Mouse (Mus musculus) hindbrain, embryonic 14.5 days (tissue): ENCODE data around the gene Mex3d. TPM values are rescaled to one million over a fixed set of nuclear protein-coding genes. Genes with fewer than 3 reads are reported as not detected.
A peak's percentile ranks its signal among the peaks of the same experiment; 100 is the strongest.

Source experiments
- ATAC-seq: fragments of 200-750 bp; cut with Nextera tagmentation; 2 replicates; pipeline ENCODE4 v1.8.0; 2017; ENCODE audit warnings: moderate number of reproducible peaks, mild to moderate bottlenecking, moderate TSS enrichment, moderate library complexity; ENCODE audit not compliant: low FRiP score
- DNase-seq: peaks from one replicate; pipeline ENCODE4 v3.0.0-alpha.2; 2015; ENCODE audit warnings: low spot score
- H3K27ac ChIP-seq: fragments of 300-500 bp; sonication (generic); 2 replicates; pipeline ENCODE4 v1.5.1; 2014; ENCODE audit warnings: mild to moderate bottlenecking, moderate library complexity
- H3K27me3 ChIP-seq: fragments of 300-500 bp; sonication (generic); 2 replicates; pipeline ENCODE4 v1.6.1; 2014; ENCODE audit warnings: mild to moderate bottlenecking, low read length, mixed read lengths; ENCODE audit not compliant: control insufficient read depth, insufficient read depth
- H3K36me3 ChIP-seq: fragments of 300-500 bp; sonication (generic); replicated peaks from 2 replicates; pipeline ENCODE4 v1.6.1; 2014; ENCODE audit not compliant: control insufficient read depth, insufficient read depth
- H3K4me1 ChIP-seq: fragments of 300-500 bp; sonication (generic); replicated peaks from 2 replicates; pipeline ENCODE4 v1.6.1; 2014; ENCODE audit warnings: antibody characterized with exemption, low read length, mixed read lengths; ENCODE audit not compliant: control insufficient read depth, insufficient read depth
- H3K4me2 ChIP-seq: fragments of 300-500 bp; sonication (generic); replicated peaks from 2 replicates; pipeline ENCODE4 v1.6.1; 2014; ENCODE audit warnings: mild to moderate bottlenecking, moderate library complexity
- H3K4me3 ChIP-seq: fragments of 300-500 bp; sonication (generic); replicated peaks from 2 replicates; pipeline ENCODE4 v1.5.1; 2014; ENCODE audit warnings: mild to moderate bottlenecking, low read length
- H3K9ac ChIP-seq: fragments of 300-500 bp; sonication (generic); 2 replicates; pipeline ENCODE4 v1.6.1; 2014
- H3K9me3 ChIP-seq: fragments of 300-500 bp; sonication (generic); 2 replicates; pipeline ENCODE4 v1.6.1; 2016; ENCODE audit warnings: low read length; ENCODE audit not compliant: control insufficient read depth
- WGBS: fragments of 180-500 bp; shearing (Covaris S2); extraction: QIAGEN DNeasy Blood & Tissue Kit; methylation state at CpG from one replicate; pipeline ENCODE4 v1.1.7; 2014; 5-methylcytosine and 5-hydroxymethylcytosine counted together
- polyA plus RNA-seq: library from polyadenylated mRNA; unstranded; fragments of >200 nt; fragmentation: Nextera tagmentation; extraction: Ambion mirVana; gene quantifications from 2 replicates; pipeline ENCODE4 v1.2.1, GENCODE M21; 2014

Mex3d gene
- polyA plus RNA-seq, 1 experiment from 2014 or later, result 12.3 TPM

DNA sequence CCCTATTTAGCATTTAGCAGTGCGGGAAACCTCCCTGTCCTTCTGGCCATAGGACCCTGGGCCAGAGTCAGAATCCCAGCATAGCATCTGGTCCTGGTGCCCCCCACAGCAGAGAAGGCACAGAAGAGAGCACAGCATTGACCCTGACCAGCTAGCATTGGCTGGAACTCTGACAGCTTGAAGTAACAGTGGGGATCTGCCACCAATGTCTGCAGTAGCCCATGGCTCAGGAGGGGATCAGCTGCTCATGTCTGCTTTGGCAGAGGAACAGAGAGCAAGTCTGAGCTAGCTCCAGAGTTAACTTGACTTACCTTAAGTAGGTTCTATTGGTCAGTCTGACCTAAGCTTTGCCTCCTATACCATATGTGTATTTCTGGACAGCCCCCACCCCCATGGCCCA lies 30.4 kb upstream of the Mex3d start:
- DNase-seq (no peak), ATAC-seq (no peak)
- H3K4me2 ChIP-seq, result no peak overlapping the region
- 78% methylated on average over 1 of the region's 1 CpGs for WGBS
- no peaks in the 10 kb centered on the region for H3K27me3 ChIP-seq
- no peak overlapping the region for H3K9ac ChIP-seq
- H3K36me3 ChIP-seq, result peaks cover 88% of the 10 kb centered on the region
- no peaks in the 10 kb centered on the region for H3K9me3 ChIP-seq
- peaks cover 23% of the 10 kb centered on the region; the same call in 1 of the 2 replicates for H3K4me1 ChIP-seq
- no peak overlapping the region for H3K4me3 ChIP-seq
- H3K27ac ChIP-seq, result peak overlapping the region; percentile 47

GRCm38 (mm10) chr10:80417371-80417770 lies 29.9 kb upstream of the Mex3d start:
- Histone ChIP-seq H3K9ac (no peak overlapping the region), H3K36me3 (peaks cover 93% of the 10 kb centered on the region), H3K9me3 (no peaks in the 10 kb centered on the region), H3K27ac (peak overlapping the region; percentile 20; the same call in 1 of the 2 replicates), H3K4me3 (no peak overlapping the region), H3K27me3 (no peaks in the 10 kb centered on the region), H3K4me1 (peaks cover 19% of the 10 kb centered on the region; the same call in 1 of the 2 replicates), H3K4me2 (no peak overlapping the region)
- DNase-seq (no peak), ATAC-seq (no peak)
- 83% methylated on average over 10 of the region's 10 CpGs for WGBS

GRCm38 (mm10) chr10:80415566-80415965 lies 28.1 kb upstream of the Mex3d start:
- Histone ChIP-seq H3K4me3 (no peak overlapping the region), H3K36me3 (peaks cover 99% of the 10 kb centered on the region), H3K27me3 (no peaks in the 10 kb centered on the region), H3K27ac (no peak overlapping the region), H3K4me1 (peaks cover 9% of the 10 kb centered on the region; the same call in 1 of the 2 replicates), H3K9me3 (no peaks in the 10 kb centered on the region), H3K4me2 (no peak overlapping the region), H3K9ac (no peak overlapping the region)
- ATAC-seq, result no peak
- no peak for DNase-seq
- WGBS, result 94% methylated on average over 7 of the region's 7 CpGs

DNA sequence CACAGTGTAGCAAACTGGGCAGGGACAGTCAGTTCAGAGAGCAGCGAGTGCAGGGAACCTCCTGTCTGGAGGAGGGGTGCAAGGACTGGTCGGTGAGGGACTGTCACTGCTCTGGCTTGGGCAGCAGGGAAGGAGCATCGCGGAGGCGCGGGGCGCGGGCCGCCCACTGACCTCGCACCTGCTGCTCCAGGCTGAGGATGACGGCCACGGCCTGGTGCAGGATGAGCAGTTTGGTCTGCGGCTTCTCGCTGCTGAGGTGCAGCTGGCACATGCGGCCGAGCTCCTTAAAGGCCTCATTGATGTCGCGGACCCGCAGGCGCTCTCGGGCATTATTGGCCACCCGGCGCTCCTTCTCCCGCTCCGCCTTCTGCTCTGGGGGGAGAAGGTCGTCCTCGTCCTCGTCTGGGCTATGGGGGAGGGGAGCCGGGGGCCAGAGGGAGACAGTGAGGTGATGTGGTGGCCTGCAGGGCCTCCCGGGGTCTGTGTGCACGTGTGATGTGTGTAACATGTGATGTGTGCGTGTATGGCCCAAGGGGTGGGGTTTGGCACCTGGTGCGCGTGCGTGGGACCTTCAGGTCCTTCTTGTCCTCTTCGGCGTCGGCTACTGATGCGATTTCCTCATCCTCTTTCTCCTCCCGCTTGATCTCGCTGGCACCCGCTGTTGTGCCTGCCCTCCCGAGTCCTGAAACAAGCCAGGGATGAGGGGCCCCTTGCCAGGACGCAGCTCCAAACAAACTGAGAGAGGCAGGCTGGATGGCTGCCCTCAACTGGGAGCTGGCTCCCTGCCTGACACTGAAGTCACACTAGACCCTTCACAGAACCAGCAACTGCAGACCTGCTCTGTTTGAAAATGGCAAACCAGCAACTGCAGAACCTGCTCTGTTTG lies 25.4 kb upstream of the Mex3d start:
- Histone ChIP-seq H3K4me3 (no peak overlapping the region), H3K27me3 (no peaks in the 10 kb centered on the region), H3K4me1 (no peaks in the 10 kb centered on the region), H3K9ac (no peak overlapping the region), H3K9me3 (no peaks in the 10 kb centered on the region), H3K36me3 (peaks cover 83% of the 10 kb centered on the region), H3K27ac (peak overlapping the region; percentile 20; the same call in 1 of the 2 replicates), H3K4me2 (no peak overlapping the region)
- ATAC-seq (no peak), DNase-seq (no peak)
- 76% methylated on average over 44 of the region's 44 CpGs for WGBS

- 55% methylated on average over 4 of the region's 4 CpGs for WGBS
- H3K36me3 ChIP-seq, result peaks cover 46% of the 10 kb centered on the region
- DNase-seq (no peak), ATAC-seq (no peak)
- H3K4me3 ChIP-seq, result no peak overlapping the region
- H3K27me3 ChIP-seq, result no peaks in the 10 kb centered on the region
- peaks cover 21% of the 10 kb centered on the region for H3K4me1 ChIP-seq
- no peaks in the 10 kb centered on the region for H3K9me3 ChIP-seq
- no peak overlapping the region for H3K9ac ChIP-seq
- H3K27ac ChIP-seq, result no peak overlapping the region
- no peak overlapping the region for H3K4me2 ChIP-seq
Observed at GRCm38 (mm10) chr10:80407924-80408323, 20.5 kb upstream of the Mex3d start.

- Histone ChIP-seq H3K4me3 (peak within 1 kb of the TSS; percentile 76), H3K9ac (peak within 1 kb of the TSS; percentile 89), H3K27me3 (no peaks in the 10 kb centered on the region), H3K4me2 (peak within 1 kb of the TSS; percentile 96), H3K4me1 (peaks cover 21% of the 10 kb centered on the region), H3K9me3 (no peaks in the 10 kb centered on the region), H3K36me3 (peaks cover 46% of the 10 kb centered on the region), H3K27ac (peak within 1 kb of the TSS; percentile 88)
- DNase-seq (peak; percentile 93), ATAC-seq (peak; percentile 83)
- WGBS, result 2% methylated on average over 27 of the region's 27 CpGs
Observed at GRCm38 (mm10) chr10:80406684-80407501, 19.4 kb upstream of the Mex3d start, which contains the start of gene Uqcr11. Gene Uqcr11, minus strand, starts transcription at chr10:80406830.

DNA sequence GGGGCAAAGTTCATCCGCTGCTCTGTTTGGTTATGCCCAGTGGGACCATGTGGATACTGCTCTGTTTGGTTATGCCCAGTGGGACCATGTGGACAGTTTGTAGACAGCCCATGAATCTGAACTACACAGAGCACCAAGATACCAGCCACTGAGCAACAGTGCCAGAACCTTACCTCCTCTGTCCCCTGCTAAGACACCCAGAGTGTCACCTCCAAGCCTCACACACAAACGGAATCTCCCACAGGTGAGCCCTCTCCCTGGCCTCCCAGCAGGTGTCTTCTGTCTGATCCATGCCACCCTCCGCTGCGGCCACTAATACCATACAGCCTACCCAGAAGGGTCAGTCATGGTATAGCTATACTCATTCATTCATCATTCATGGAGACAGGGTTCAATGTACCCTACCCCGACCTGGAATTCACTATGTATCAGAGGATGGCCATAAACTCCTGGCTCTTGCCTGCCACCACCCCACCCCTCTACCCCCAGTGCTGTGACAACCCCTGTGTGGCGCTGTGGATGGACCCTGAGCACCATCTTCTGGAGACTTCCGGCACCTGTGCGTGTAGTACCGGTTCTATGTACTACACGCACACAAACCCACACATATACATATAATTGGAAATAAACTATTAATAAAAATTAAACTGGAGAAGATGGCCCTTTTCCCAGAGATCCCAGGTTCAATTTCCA lies 18.2 kb upstream of the Mex3d start:
- H3K4me2 ChIP-seq, result peak overlapping the region; percentile 96
- peak overlapping the region; percentile 89 for H3K9ac ChIP-seq
- no peaks in the 10 kb centered on the region for H3K9me3 ChIP-seq
- WGBS, result 62% methylated on average over 10 of the region's 10 CpGs
- H3K27ac ChIP-seq, result no peak overlapping the region
- H3K4me3 ChIP-seq, result peak overlapping the region; percentile 76
- ATAC-seq, result no peak
- peaks cover 45% of the 10 kb centered on the region for H3K36me3 ChIP-seq
- H3K27me3 ChIP-seq, result no peaks in the 10 kb centered on the region
- DNase-seq, result no peak
- peaks cover 23% of the 10 kb centered on the region for H3K4me1 ChIP-seq

DNA sequence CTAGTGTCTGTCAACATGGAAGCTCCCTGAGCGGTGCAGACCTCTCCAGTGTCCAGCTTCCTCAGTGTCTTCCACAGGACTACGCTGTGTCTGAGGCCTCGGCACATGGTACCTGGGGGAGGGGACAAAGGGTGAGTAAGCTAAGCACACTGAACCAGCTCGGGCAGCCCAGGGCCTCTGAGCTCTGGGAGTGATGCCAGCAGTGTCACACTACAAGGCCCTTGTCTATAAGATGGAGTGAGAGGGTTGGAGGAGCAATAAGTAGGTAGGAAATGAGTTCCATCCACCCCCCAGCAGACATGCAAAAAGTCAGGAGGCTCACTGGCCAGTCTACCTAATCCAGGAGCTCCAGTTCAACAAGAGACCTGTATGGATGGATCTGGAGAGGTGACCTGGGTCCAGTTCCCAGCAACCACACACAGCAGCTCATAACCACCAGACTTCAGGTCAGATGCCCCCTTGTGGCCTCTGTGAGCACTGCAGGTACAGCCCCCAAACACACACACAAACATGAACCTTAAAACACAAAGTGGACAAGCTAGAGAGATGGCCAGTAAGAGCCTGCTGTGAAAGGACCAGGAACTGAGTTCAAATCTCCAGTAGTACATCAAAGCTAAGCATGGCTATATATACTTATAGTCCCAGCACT lies 15.7 kb upstream of the Mex3d start:
- DNase-seq (no peak), ATAC-seq (no peak)
- no peak overlapping the region for H3K27ac ChIP-seq
- no peak overlapping the region for H3K9ac ChIP-seq
- H3K4me1 ChIP-seq, result peaks cover 31% of the 10 kb centered on the region
- no peaks in the 10 kb centered on the region for H3K27me3 ChIP-seq
- H3K9me3 ChIP-seq, result no peaks in the 10 kb centered on the region
- H3K36me3 ChIP-seq, result peaks cover 34% of the 10 kb centered on the region
- no peak overlapping the region for H3K4me2 ChIP-seq
- 97% methylated on average over 4 of the region's 4 CpGs for WGBS
- no peak overlapping the region for H3K4me3 ChIP-seq
